Comparison of ENCODE assay signal across 7 mouse cellular contexts in the genomic region with DNA sequence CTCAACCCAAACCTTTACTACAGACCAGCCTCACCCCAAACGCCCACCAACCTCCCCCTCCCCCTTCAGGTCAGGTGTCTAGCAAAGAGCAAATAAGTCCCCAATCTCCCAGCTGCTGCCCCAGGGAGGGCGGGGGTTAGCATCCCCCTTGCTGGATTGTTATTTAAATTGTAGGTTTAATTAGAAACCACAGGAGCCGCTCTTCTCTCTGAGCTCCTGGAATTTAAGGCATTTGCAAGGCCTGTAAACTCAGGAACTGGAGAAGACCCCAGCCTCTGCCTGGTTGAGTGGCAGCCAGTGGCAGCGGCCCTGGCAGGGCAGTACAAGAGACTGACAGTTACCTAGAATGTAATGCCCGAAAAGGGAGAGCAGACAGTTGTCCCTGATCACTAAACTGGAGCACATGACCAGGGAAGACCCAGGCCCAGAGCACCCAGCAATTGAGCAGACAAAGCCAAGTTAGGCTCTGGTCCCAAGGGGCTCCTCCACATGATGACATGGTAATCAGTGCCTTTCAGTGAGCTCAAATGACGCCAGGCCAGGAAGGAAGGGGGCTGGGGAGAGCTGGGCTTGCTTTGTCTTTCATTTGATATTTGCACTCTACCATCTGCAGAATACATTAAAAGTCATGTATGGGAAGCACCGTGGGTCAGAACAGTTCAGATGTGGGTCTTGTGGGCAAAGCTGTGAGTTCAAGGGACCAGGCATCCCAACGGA. TPM values are rescaled to one million over a fixed set of nuclear protein-coding genes. Genes with fewer than 3 reads are reported as not detected.
A peak's percentile ranks its signal among the peaks of the same experiment; 100 is the strongest.
DNase-seq lines count a peak whose midpoint lies in the region; ATAC-seq and TF ChIP-seq lines count a peak whose summit lies in the region.

No protein-coding gene starts in this region.

- ATAC-seq in heart, postnatal 0 days (ENCODE audit: insufficient read depth, low read depth), result no peak; the same call in 1 of the 2 replicates
- peak; percentile 71 for ATAC-seq in midbrain, embryonic 11.5 days (ENCODE audit: low FRiP score)

- H3K4me3 ChIP-seq in bone marrow macrophage, adult 2 months (ENCODE audit: insufficient read depth, low read length), result no peak overlapping the region
- no peak overlapping the region for H3K4me3 ChIP-seq in heart, postnatal 0 days (ENCODE audit: low read depth, low read length)
- no peak overlapping the region for H3K4me3 ChIP-seq in midbrain, embryonic 11.5 days (ENCODE audit: low read depth, low read length)

- TF ChIP-seq CTCF in bone marrow macrophage, adult 2 months (IDR thresholded peaks at IDR 0.05; ENCODE audit: low read depth, low read length), result no peak
- TF ChIP-seq CTCF in heart, postnatal 0 days (IDR thresholded peaks at IDR 0.05; ENCODE audit: low read depth), result no peak

- no peak for TF ChIP-seq POLR2A in bone marrow macrophage, adult 2 months (IDR thresholded peaks at IDR 0.05; ENCODE audit: borderline replicate concordance, low read depth, low read length)

- peak; percentile 96 for DNase-seq in ES-CJ7 (ENCODE audit: low read depth, low spot score)
- DNase-seq in heart, postnatal 0 days (ENCODE audit: low spot score), result no peak
- peak; percentile 91 for DNase-seq in midbrain, embryonic 11.5 days (ENCODE audit: low spot score, missing footprints)
- no peak for DNase-seq in cerebellum, adult 18-20 months
- DNase-seq in frontal cortex, postnatal 36 days (ENCODE audit: low spot score in 2 of 2), result no peak
- no peak for DNase-seq in lung, postnatal 10 days

- TF ChIP-seq EP300 in heart, postnatal 0 days (IDR thresholded peaks at IDR 0.05; ENCODE audit: low read depth), result no peak

- H3K36me3 ChIP-seq in heart, postnatal 0 days (replicated peaks; ENCODE audit: control insufficient read depth, insufficient read depth, low read length), result 0 out of 2 replicates have a peak, but pooled peaks cover 6% of the 10 kb centered on the region
- no peaks in the 10 kb centered on the region for H3K36me3 ChIP-seq in midbrain, embryonic 11.5 days (ENCODE audit: control insufficient read depth, insufficient read depth, low read length)

- peaks cover 49% of the 10 kb centered on the region for H3K4me1 ChIP-seq in bone marrow macrophage, adult 2 months (ENCODE audit: control insufficient read depth, insufficient read depth, low read length)
- H3K4me1 ChIP-seq in heart, postnatal 0 days (ENCODE audit: control insufficient read depth, insufficient read depth), result peaks cover 83% of the 10 kb centered on the region
- peaks cover 55% of the 10 kb centered on the region for H3K4me1 ChIP-seq in midbrain, embryonic 11.5 days (ENCODE audit: control insufficient read depth, insufficient read depth, low read length)

- no peaks in the 10 kb centered on the region for H3K27me3 ChIP-seq in heart, postnatal 0 days (ENCODE audit: control insufficient read depth, insufficient read depth, low read length)
- H3K27me3 ChIP-seq in midbrain, embryonic 11.5 days (ENCODE audit: control insufficient read depth, insufficient read depth, low read length), result peaks cover 2% of the 10 kb centered on the region; the same call in 1 of the 2 replicates

- H3K9me3 ChIP-seq in heart, postnatal 0 days (replicated peaks; ENCODE audit: control insufficient read depth, low read length), result no peaks in the 10 kb centered on the region
- H3K9me3 ChIP-seq in midbrain, embryonic 11.5 days (ENCODE audit: control insufficient read depth, low read length), result no peaks in the 10 kb centered on the region

- H3K4me2 ChIP-seq in heart, postnatal 0 days (ENCODE audit: low read depth, low read length), result peak overlapping the region; percentile 42
- no peak overlapping the region for H3K4me2 ChIP-seq in midbrain, embryonic 11.5 days

- 17% methylated on average over 8 of the region's 8 CpGs for WGBS in heart, postnatal 0 days
- WGBS in midbrain, embryonic 11.5 days, result 5% methylated on average over 8 of the region's 8 CpGs

- no peak overlapping the region; the same call in 1 of the 2 replicates for H3K9ac ChIP-seq in heart, postnatal 0 days (replicated peaks; ENCODE audit: low read depth, low read length)
- H3K9ac ChIP-seq in midbrain, embryonic 11.5 days (ENCODE audit: low read length), result no peak overlapping the region

- peak overlapping the region; percentile 42 for H3K27ac ChIP-seq in bone marrow macrophage, adult 2 months (ENCODE audit: insufficient read depth, low read depth, low read length)
- peak overlapping the region; percentile 88 for H3K27ac ChIP-seq in heart, postnatal 0 days (ENCODE audit: low read depth)
- peak overlapping the region; percentile 45; the same call in 1 of the 2 replicates for H3K27ac ChIP-seq in midbrain, embryonic 11.5 days (ENCODE audit: low read depth, low read length)

RNA-seq across cellular contexts. Expression of gene Shb, which starts 42.1 kb away (rescaled TPM):
- 9.8 and 14.8 TPM in 2 replicates for polyA plus RNA-seq in bone marrow macrophage, adult 2 months (2012; ENCODE audit: insufficient read depth, insufficient read length, missing spikeins)
- total RNA-seq in heart, postnatal 0 days (2014; rRNA removed; ENCODE audit: low replicate concordance), result 54.8 and 79.6 TPM in 2 replicates
- polyA plus RNA-seq in heart, postnatal 0 days (2015; fragmentation: Nextera tagmentation; extraction: Ambion mirVana), result 6.5 and 7.4 TPM in 2 replicates
- 2.7 and 2.8 TPM in 2 replicates for polyA plus RNA-seq in midbrain, embryonic 11.5 days (2014; fragmentation: Nextera tagmentation; extraction: Ambion mirVana)

Comparison
In these comparisons a context has a peak if more than half of its experiments do, and no peak if none do; other contexts are left out.
1. DNase-seq: peak in ES-CJ7 (single experiment) and midbrain, embryonic 11.5 days (single experiment); none in heart, postnatal 0 days (single experiment), cerebellum, adult 18-20 months (0 of 2), frontal cortex, postnatal 36 days (0 of 2) and lung, postnatal 10 days (single experiment).
2. Peak in every context shown above with its lines, with median percentiles within 50 percentile points of each other: H3K27ac ChIP-seq.